Mouse (Mus musculus) thymus, postnatal 14 days (tissue): ENCODE data around the gene Mipep.

ENCODE experiments used
- DNase-seq: peaks from one replicate; pipeline ENCODE4 v3.0.0; 2021

Gene Mipep

DNA sequence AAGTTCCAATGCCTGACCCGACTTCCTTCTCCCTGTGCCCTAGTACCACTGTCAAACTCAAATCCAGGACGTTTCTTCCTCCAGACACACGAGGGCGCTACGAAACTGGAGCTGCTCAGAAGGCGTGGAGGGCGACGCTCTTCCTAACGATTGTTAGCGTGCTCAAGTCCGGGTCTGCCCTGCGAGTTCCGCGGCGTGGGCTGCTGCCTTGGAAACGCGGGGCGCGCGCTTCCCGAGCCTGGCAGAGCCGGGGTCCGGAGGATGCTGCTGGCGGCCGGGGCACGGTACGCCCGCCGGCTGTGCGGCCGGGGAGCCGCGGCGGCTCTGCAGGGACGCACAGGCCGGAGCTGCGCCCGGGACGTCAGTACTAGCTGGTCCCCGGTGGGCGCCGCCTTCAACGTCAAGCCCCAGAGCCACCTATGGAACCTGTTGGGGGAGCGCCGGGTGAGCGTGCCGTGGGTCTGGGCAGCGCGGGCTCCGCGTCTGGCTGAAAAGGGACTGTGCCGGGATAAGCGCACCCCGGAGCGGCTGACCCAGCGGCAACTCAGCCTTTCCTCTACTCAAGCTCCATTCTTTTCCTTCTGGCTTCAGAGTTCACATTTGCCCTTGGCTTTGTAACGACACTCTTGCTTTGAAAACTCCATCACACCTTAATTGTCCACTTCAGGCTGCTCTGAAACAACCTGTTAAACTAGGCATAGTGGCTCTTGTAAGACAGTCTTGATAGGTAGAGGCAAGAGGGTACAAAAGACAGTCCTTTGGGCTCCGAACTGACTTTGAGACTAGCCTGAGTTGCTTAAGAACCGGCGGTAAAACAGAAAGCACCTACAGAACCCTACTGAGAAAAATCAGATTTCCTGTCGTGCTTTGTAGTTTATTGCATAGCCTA lies at the start of gene Mipep:
Gene Mipep, plus strand, starts transcription at position 147 of the 889 bp plus-strand sequence.
- peak; percentile 88 for DNase-seq

DNA sequence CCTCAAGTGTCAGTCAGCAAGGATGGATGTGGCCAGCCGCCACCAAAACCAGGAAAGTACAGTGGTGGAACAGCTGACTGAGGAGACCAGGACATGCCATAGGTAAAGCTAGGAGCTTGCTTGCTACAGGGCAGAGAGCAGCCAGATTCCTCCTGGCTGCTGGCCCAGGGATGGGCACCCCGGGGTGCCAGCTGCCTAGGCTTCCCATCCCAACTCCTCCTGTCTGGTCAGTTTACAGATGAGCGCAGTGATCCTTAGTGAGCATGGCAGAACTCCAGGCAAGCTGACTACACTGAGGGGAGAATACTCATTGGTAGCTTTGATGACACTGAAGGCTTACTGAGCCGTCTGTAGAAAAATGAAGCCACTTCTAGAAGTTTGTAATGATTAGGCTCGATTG lies 49.2 kb upstream of the Mipep start:
- no peak for DNase-seq

DNA sequence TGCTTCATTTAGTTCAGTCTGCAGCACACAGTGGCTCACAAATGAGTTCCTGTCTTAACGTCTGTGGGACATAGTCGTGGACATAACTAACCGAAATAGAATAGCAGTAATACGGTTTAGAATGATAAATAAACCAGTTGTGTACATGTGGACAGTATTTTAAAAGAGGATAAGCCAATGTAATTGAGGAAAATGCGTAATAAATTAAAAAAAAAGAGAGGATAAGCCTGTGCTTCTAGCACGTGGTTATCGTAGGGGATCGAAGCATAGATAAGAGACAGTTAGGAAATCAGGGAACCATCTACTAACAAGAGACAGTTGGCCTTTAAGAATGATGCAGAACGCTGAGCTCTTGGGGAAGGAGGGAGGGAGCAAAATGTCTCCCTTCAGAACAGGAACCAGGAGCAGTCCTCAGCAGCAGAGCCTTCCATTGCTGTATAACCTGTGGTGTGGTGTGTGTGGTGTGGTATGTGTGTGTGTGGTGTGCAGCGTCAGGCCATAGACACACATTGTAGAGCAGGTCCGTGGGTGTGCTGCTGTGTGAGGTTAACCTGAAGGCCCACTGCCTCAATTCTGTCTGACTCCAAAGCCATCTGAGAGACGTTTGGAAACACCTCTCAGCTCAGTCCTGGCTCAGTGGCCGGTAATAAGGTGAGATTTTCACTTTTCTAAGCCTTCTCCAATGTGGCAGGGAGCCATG lies 48.4 kb upstream of the Mipep start:
- no peak for DNase-seq

DNA sequence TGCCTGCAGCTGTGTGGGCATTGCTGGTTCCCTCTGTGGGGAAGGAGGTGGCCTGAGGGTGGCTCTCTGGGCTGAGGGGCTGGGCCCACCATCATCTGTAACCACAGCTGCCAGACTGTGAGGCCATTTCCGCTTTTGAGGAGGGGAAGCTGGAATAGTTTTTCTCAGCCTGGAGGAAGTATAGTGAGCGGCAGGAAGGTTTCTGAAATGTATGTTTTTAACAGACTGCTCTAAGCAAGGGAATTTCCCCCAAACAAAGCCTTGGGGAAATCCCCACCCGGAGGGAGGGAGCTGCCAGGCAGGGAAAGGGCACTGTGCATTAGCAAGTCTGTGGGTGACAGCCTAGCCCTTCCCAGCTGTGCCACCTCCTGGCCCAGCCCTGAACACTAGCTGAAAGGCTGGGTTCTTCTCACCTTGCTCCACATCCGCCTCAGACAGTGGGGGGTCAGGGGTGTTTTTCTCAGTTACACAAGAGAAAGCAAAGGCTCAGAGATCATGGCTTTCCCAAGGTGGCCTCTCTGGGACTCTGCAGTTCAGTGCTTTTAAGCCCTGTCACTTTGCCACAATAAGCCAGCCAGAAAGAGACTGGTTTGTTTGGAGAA lies 47.7 kb upstream of the Mipep start:
- DNase-seq, result peak; percentile 84

DNA sequence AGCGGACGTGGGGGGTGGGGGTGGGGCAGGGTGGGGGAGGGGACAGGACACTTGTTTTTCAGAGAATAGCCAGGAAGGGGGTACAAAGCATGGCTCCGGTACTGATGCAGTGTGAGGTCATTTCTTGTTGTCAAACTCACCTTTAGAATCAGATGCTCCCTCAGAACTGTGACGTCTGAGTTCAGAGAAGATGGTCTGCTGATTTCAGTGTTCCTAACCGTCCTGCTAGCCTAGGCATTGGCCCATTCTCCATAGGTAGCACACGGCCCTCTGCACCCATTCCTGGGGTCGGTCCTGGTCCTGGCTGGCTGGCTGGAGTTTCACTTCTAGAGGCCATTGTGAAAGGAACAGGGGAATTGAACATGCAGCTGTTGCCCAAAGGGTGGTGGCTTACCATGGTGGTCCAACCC lies 47.2 kb upstream of the Mipep start:
- DNase-seq, result no peak

DNA sequence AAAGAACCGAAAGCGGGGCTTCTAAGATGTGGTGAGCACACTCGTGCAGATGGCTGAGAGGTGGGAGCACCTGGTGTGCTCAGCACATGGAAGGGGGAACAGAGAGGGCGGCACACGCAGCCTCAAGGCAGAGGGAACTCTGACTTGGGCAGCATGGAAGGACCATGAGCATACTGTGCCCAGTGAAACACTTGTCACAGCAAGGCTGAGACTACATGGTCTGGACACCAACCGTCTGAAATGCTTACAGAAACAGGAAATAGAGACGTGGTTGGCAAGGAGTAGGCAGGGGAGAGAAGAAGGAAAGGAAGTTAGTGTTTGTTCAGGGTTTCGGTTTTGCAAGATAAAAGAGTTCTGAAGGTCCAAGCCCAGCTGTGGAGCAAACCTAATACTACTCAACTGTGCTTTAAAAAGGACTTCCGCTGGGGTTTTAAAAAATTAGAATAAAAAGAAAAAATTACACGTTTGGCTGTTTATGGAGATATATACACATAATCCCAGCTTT lies 45.9 kb upstream of the Mipep start:
- peak; percentile 62 for DNase-seq

DNA sequence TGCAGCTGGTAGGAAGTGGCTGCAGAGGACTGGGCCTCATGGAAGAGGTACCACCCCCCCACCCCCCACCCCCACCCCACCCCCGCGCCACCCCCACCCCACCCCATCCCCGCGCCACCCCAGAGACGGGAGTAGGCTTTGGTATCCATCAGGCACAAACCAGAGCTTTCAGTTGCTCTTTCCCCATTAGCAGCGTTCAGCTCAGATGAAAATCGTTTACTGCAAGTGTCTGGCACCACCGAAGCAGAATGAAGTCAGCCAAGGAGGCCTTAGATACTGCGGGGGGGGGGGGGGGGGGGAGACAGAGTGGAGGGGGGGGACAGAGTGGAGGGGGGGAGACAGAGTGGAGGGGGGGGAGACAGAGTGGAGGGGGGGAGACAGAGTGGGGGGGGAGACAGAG lies 45.2 kb upstream of the Mipep start:
- DNase-seq, result no peak

DNA sequence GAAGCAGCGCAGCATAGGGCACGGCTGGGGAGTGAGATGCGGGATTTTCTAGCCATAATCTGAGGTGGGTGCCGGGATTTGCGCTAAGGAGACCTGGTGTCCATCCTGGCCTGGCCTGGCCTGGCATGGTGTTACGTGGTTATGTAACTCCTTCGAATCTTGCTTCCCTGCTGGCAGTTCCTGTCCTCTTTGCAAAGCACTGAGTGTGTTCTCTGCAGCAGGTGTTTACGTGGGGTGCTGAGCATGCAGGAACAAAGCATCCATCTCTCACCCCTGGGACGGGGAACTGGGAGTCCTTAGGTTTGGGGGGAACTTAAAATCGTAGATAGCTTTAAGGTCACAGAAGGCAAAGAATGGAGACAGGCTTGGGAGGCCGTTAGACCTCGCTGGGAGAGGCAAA lies 44.8 kb upstream of the Mipep start:
- DNase-seq, result peak; percentile 52

DNA sequence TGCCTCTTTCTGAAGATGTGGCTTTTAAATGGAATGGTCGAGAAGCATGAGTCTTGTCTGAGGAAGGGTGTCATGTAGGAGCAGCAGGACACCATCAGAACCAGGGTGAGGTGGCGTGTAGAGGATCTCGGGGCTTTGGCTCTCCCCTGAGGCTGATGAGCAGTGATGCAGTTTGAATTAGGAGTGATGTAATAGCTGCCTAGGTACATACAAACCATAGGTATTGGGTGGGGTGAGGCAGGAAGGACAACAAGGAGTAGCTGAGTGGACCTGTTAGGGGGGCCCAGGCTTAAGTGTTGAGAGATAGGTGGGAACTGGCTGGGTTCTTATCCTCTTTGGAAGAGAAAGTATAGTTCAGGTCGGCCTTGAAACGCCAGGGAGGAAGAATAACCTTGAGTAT lies 43.9 kb upstream of the Mipep start:
- no peak for DNase-seq

DNA sequence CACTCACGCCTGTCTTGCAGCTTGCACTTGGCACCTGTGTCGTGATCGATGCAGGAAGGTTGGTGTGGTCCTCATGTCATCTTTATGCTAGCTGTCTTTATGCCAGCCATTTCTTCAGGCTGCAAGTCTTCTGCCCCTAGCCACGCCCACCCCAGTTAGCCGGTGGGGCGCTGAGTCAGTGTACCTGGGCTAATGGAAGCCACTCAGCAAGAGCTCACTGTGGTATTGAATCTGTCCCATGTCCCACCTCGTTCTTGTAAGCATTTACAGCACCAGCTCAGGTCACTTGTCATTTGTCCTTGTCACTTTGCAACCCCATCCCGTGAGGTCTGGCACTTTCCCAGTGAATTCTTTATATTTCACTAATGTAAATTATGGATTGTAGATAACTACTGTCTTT lies 43.3 kb upstream of the Mipep start:
- no peak for DNase-seq

DNA sequence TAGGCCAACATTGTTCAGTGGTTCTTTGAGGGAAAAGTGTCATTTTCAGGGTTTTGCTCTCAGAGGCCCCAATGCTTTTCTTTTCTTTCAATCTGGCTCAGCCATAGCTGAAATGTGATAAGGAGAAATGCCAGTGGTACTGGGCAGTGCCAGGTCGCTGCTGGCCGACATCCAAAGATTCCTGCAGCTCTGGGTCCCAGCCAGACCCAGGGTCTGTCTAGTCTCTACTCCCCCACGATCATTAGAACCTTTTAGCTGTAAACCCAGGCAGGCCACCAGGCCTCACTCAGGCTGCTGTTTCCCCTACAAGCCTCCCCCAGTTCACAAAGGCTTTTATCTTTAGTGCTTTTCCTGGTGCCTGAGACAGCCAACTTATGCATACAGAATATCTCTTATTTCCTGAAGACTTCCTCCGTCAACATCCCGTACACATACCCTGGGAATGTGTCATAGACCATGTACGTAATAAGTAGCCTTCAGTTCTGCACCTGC lies 42.8 kb upstream of the Mipep start:
- no peak for DNase-seq

DNA sequence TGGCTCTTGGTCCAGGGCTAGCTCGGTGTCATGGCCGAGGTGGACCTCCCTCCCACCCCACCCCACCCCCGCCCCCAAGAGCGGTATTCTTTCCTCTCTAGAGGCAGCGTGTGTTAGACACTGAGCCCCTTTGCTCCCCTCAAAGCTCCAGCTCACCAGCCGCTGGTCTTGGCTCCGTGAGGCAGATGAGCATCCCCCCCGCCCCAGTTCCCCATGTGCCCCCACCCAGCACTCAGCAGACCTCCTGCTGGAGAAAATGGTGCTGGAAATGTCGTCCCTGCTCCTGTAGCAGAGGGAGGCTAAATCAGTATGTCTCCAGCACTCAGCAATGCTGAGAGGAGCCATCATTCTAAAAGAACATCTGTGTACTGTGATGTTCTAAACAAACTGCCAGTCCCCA lies 40.7 kb upstream of the Mipep start:
- DNase-seq, result no peak

DNA sequence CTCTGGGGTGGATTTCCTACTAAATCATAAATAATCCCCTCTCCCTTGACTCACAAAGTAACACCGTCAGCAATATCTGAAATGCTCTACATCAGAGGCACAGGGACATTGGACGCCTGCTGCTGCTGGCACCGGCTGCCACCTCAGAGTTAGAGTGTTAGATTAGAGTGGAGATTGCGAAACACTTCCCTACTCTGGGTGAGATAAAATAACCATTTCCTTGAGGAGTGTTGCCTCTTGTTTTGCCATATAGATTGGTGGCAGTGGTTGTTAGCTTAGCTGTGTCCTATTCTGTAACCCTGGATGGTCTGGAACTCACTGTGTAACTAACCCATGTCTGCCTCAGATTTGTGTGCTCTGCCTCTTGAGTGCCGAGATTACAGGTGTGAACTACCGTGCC lies 39.2 kb upstream of the Mipep start:
- no peak for DNase-seq

DNA sequence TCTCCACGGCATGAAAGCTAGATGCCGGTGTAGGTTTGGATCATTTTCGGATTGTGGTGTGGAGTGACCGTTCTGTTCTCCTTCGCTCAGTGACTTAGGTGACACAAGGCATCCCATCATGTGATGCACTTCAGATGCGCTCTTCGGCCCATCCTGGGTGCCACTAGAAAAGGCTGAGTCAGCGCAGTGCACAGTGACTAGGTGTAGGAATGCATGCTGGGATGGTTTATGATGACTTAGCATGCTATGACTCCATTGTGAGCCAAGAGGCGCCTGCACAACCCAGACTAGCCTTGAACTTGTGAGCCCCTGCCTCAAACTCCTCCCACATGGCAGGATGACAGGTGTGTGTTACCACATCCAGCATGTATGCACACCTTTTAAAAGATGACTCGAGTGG lies 38.2 kb upstream of the Mipep start:
- no peak for DNase-seq

DNA sequence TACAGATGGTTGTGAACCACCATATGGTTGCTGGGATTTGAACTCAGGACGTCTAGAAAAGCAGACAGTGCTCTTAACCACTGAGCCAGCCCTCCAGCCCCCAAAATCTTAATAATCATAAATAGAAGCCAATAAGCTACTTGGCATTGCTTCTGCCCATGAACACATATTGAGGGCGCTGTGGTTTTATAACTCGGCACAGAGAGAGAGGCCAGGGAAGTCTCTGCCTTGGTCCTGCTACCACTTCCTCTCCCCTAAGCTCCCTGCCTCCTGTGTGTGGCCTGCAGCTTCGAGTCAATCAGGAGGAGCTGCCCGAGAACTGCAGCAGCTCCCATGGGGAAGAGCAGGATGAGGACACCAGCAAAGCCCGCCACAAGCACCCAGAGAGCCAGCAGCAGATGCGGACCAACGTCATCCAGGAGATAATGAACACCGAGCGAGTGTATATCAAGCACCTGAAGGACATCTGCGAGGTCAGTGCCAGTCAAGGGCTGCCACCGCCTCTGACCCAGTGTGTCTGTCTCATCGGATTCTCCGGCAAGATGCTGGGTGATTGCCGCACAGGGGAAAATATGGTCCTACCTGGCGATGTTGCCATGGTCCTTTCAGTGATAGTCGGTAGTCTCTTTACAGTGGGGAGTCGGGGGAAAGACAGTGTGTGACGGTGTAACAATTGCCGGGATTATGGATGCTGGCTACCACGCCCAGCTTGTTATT lies 37.1 kb upstream of the Mipep start:
- no peak for DNase-seq

DNA sequence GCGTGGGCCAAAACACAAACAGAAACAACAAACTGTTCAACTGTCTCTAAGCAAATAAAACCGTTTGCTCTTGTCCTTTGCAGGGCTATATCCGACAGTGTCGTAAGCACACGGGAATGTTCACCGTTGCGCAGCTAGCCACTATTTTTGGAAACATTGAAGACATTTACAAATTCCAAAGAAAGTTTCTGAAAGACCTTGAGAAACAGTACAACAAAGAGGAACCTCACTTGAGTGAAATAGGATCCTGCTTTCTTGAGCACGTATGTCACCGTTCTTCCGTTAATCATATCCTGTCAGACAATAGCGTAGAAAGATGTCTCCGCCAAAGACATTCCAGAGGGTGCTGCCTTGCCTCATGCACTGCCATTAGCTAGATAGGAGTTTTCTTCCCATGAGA lies 34.5 kb upstream of the Mipep start:
- DNase-seq, result no peak

DNA sequence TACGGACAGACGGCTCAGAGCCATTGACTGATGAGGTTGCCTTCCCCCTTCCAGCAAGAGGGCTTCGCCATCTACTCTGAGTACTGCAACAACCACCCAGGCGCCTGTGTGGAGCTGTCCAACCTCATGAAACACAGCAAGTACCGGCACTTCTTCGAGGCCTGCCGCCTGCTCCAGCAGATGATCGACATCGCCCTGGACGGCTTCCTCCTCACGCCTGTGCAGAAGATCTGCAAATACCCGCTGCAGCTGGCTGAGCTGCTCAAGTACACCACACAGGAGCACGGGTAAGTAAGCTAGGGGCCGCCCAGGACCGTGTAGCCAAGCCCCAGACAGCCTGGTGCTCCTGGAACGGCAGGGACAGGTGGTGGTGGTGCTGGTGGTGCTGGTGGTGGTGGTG lies 32.8 kb upstream of the Mipep start:
- no peak for DNase-seq

DNA sequence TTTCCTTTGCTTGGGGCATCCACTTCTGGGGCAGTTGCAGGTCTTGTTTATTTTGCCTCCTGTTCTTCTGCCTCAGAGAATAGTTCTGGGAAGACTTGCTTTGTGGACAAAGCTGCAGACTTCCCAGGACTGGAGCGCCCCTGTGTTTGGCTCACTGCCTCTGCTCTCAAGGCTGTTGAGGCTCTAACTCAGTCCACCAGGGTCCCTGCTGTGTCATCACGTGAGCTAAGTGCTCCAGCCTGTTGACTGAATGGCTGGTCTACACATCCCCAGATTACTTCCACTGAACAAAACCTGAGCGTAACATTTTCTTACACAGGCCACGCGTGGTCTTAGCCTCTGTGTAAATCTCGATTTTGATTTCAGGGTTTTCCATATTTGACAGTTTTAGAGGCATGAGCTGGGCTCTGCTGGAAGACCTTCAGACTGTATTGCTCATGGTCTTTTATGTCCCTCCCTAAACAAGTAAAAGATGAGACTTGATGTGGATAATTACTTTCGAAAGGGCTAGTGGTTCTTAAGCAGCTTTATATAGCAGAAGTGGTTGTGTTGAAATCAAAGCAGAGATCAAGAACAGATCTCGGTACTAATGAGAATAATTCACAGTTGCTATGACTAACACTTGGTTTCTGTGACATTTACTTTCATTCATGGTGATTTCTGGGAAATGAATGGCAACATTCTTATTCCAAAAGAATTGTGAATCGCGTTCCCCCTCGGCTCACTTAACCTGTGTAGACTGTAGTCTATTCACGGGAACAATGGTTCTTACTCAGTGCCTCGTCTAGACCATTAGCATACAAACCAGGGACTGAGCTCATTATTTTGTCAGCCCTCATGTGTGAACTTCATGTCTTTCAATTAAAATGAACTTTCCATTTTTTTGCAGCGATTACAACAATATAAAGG lies 31.2 kb upstream of the Mipep start:
- DNase-seq, result no peak

DNA sequence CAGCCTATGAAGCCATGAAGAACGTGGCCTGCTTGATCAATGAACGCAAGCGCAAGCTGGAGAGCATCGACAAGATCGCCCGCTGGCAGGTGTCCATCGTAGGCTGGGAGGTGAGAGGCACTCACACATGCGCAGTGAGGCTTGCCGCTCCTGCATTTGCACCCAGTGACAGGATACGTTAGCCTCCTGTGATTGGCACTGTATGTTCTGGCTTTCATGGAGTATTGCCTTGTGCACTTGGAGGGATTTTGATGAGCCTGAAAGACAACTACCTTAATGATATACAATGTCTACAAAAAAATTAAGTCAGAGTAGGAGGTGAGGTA lies 30.6 kb upstream of the Mipep start:
- no peak for DNase-seq

DNA sequence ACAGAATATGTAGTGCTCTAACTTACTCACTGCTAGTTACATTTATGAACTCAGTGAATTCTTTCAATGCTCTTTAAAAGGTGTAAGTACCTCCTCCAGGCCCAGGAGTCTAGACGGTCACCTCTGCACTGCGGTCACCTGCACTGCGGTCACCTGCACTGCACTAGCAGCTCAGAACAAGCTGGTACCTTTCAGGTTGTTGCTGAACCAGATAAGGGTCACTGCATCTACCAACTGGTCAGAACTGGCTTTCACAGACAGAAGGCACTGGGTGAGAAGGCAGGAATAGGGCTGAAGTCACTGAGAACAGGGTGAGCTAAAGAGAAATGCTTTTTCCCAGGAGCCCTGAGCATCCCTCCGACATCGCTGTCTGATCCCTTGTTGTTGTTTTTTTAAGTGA lies 29.7 kb upstream of the Mipep start:
- no peak for DNase-seq

DNA sequence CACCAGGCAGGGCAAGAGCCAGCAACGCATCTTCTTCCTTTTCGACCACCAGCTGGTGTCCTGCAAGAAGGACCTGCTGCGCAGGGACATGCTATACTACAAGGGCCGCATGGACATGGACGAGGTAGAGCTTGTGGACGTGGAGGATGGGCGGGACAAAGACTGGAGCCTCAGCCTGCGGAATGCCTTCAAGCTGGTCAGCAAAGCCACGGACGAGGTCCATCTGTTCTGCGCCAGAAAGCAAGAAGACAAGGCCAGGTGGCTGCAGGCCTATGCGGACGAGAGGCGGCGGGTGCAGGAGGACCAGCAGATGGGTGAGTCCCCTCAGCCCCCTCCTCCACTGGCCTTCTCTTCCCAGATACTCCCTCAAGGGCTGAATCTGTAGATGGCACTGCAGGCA lies 28.1 kb upstream of the Mipep start:
- DNase-seq, result no peak

DNA sequence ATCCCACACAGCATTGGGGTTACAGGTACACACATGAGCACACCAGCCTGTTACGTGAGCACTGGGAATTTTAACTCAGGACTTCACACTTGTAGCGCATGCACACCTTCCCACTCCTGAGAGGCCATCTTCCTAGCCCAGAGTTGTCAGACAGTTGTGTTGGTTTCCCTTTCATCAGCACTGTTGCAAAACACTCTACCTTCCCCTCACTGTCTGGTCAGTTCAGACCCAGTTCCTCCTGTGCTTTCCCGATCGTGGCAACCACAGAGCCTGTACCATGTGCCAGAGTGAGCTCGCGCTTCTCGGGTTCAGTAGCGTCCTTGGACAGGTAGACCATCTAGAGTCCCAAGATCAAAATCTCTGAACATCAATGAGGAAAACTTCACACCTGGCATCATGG lies 27.1 kb upstream of the Mipep start:
- DNase-seq, result no peak
